In genomic region chr5:139789466-139789865, GRCm38 (mm10) we compare ENCODE assay signal across 25 mouse cellular contexts. TPM values are rescaled to one million over a fixed set of nuclear protein-coding genes. Genes with fewer than 3 reads are reported as not detected.
DNase-seq lines count a peak whose midpoint lies in the region; ATAC-seq and TF ChIP-seq lines count a peak whose summit lies in the region.
"Had no signal": no experiment of that assay in that cellular context is flagged by ENCODE, and none has a peak within 500 bp of the region (broad histone marks: within the 10 kb centered on the region; RNA-seq: fewer than 3 reads in every experiment).

No protein-coding gene starts in this region.

- H3K27ac ChIP-seq in gastrocnemius, adult 2 months, result no peak overlapping the region
- 0 out of 2 replicates have a peak overlapping the region, but pooled peaks have one; percentile 1 for H3K27ac ChIP-seq in liver, embryonic 11.5 days (ENCODE audit: low read depth, low read length)
- H3K27ac ChIP-seq in bone marrow, adult 2 months (ENCODE audit: control insufficient read depth, insufficient read depth, low read depth, low read length, poor library complexity), result no peak overlapping the region
- H3K27ac ChIP-seq in thymus, adult 2 months (ENCODE audit: control insufficient read depth, insufficient read depth, low read length), result no peak overlapping the region
- H3K27ac ChIP-seq: hindbrain, embryonic 10.5 days; midbrain, embryonic 10.5 days had no signal

- no peak overlapping the region for H3K4me3 ChIP-seq in gastrocnemius, adult 2 months
- H3K4me3 ChIP-seq in liver, embryonic 11.5 days (ENCODE audit: low read depth, low read length), result no peak overlapping the region
- no peak overlapping the region for H3K4me3 ChIP-seq in bone marrow, adult 2 months (replicated peaks; ENCODE audit: control insufficient read depth, low read depth, low read length)
- no peak overlapping the region for H3K4me3 ChIP-seq in thymus, adult 2 months (ENCODE audit: control insufficient read depth, insufficient read depth, low read length)
- H3K4me3 ChIP-seq: heart, embryonic 12.5 days; hindbrain, embryonic 10.5 days; midbrain, embryonic 10.5 days had no signal

- no peaks in the 10 kb centered on the region for H3K27me3 ChIP-seq in liver, embryonic 11.5 days (replicated peaks; ENCODE audit: control insufficient read depth, insufficient read depth, low read length)
- no peaks in the 10 kb centered on the region for H3K27me3 ChIP-seq in thymus, adult 2 months (ENCODE audit: control insufficient read depth, insufficient read depth, low read length)
- H3K27me3 ChIP-seq: heart, embryonic 12.5 days had no signal

- H3K4me2 ChIP-seq in liver, embryonic 11.5 days, result no peak overlapping the region
- H3K4me2 ChIP-seq: heart, embryonic 12.5 days had no signal

- H3K9me3 ChIP-seq in liver, embryonic 11.5 days (ENCODE audit: control insufficient read depth, low read length), result no peaks in the 10 kb centered on the region
- H3K9me3 ChIP-seq: G1E; heart, embryonic 12.5 days; hindbrain, embryonic 10.5 days; midbrain, embryonic 10.5 days had no signal

- no peak for ATAC-seq in liver, embryonic 11.5 days (replicated peaks; ENCODE audit: low FRiP score)
- peak; percentile 42 for ATAC-seq in megakaryocyte progenitor cell, adult 5-6 weeks (replicated peaks; ENCODE audit: poor library complexity)
- ATAC-seq: forebrain, embryonic 16.5 days had no signal

- 45% methylated on average over 4 of the region's 4 CpGs for WGBS in liver, embryonic 11.5 days
- 23% methylated on average over 4 of the region's 4 CpGs for WGBS in bone marrow, adult 2 months
- 38% methylated on average over 4 of the region's 4 CpGs for WGBS in thymus, adult 2 months

- peaks cover 29% of the 10 kb centered on the region for H3K4me1 ChIP-seq in liver, embryonic 11.5 days (replicated peaks; ENCODE audit: control insufficient read depth, insufficient read depth, low read length)
- peaks cover 11% of the 10 kb centered on the region for H3K4me1 ChIP-seq in bone marrow, adult 2 months (ENCODE audit: control insufficient read depth, insufficient read depth, low read length)
- peaks cover 23% of the 10 kb centered on the region for H3K4me1 ChIP-seq in thymus, adult 2 months (replicated peaks; ENCODE audit: control insufficient read depth, insufficient read depth, low read length)

- no peak overlapping the region for H3K9ac ChIP-seq in liver, embryonic 11.5 days (ENCODE audit: low read depth, low read length)
- H3K9ac ChIP-seq: heart, embryonic 12.5 days had no signal

- no peak for TF ChIP-seq POLR2A in bone marrow, adult 2 months (IDR thresholded peaks at IDR 0.05; ENCODE audit: borderline replicate concordance, control insufficient read depth, low read depth, low read length)
- no peak for TF ChIP-seq POLR2A in thymus, adult 2 months (IDR thresholded peaks at IDR 0.05; ENCODE audit: control insufficient read depth, extremely low read depth, insufficient read depth, low read length, poor library complexity)

- DNase-seq in gastrocnemius, adult 2 months, result no peak
- DNase-seq in gastrocnemius, postnatal 25 days, result no peak
- no peak for DNase-seq in liver, embryonic 11.5 days (ENCODE audit: low spot score)
- no peak for DNase-seq in liver
- no peak for DNase-seq in left cerebral cortex, adult 9 months (ENCODE audit: low spot score in 2 of 2)
- DNase-seq in thymus, adult 2 months, result no peak
- DNase-seq: B cell, adult 2 months; cerebellum, adult 8-10 months; embryo, embryonic 11 days; gastrocnemius, postnatal 10 days; lung, adult 18-20 months; right cerebral cortex, postnatal 4 days had no signal

- intact Hi-C loops in gastrocnemius, adult 2 months (cut with DNase I), result no loop called here

- no peaks in the 10 kb centered on the region for H3K36me3 ChIP-seq in liver, embryonic 11.5 days (ENCODE audit: control insufficient read depth, insufficient read depth, low read length)
- no peaks in the 10 kb centered on the region for H3K36me3 ChIP-seq in thymus, adult 2 months (ENCODE audit: control insufficient read depth, insufficient read depth, low read length)
- H3K36me3 ChIP-seq: heart, embryonic 12.5 days; hindbrain, embryonic 10.5 days; midbrain, embryonic 10.5 days had no signal

- peak; percentile 21; the same call in 1 of the 2 replicates for TF ChIP-seq CTCF in gastrocnemius, adult 2 months (IDR thresholded peaks at IDR 0.05)
- peak; percentile 38; the same call in 1 of the 2 replicates for TF ChIP-seq CTCF in bone marrow, adult 2 months (IDR thresholded peaks at IDR 0.05; ENCODE audit: control insufficient read depth, insufficient read depth, low read length)
- no peak for TF ChIP-seq CTCF in thymus, adult 2 months (IDR thresholded peaks at IDR 0.05; ENCODE audit: borderline replicate concordance, control insufficient read depth, extremely low read depth, insufficient read depth, low read length, poor library complexity)

RNA-seq across cellular contexts. Expression of gene Mafk, which starts 1.8 kb away (rescaled TPM):
- total RNA-seq in gastrocnemius, adult 2 months (2021), result 10 to 100 TPM; 14.9 to 23.8 TPM
- total RNA-seq in gastrocnemius, postnatal 25 days (2021), result 10 to 100 TPM; 12.9 to 17.5 TPM
- 30.4 and 35.1 TPM in 2 replicates for polyA plus RNA-seq in liver, embryonic 11.5 days (2014; fragmentation: Nextera tagmentation; extraction: Ambion mirVana)
- 37.3 and 53.2 TPM in 2 replicates for polyA plus RNA-seq in bone marrow, adult 2 months (2011; ENCODE audit: insufficient read depth, insufficient read length, low replicate concordance, missing spikeins)
- 11.0 and 13.4 TPM in 2 replicates for total RNA-seq in megakaryocyte progenitor cell, adult 5-6 weeks (2015)
- total RNA-seq in megakaryocyte progenitor cell, adult 5-6 weeks (2017), result 22.7 and 27.0 TPM in 2 replicates
- polyA plus RNA-seq in thymus, adult 2 months (2012; rRNA removed), result 43.9 and 44.2 TPM in 2 replicates

RNA-seq across cellular contexts. Expression of gene Ints1, which starts 14.0 kb away (rescaled TPM):
- 10 to 100 TPM; 32.8 to 40.4 TPM for total RNA-seq in gastrocnemius, adult 2 months (2021)
- total RNA-seq in gastrocnemius, postnatal 25 days (2021), result 10 to 100 TPM; 25.6 to 32.1 TPM
- polyA plus RNA-seq in liver, embryonic 11.5 days (2014; fragmentation: Nextera tagmentation; extraction: Ambion mirVana), result 34.9 TPM in 2 replicates
- polyA plus RNA-seq in bone marrow, adult 2 months (2011; ENCODE audit: insufficient read depth, insufficient read length, low replicate concordance, missing spikeins), result 63.3 and 108 TPM in 2 replicates
- total RNA-seq in megakaryocyte progenitor cell, adult 5-6 weeks (2015), result 63.8 and 65.1 TPM in 2 replicates
- total RNA-seq in megakaryocyte progenitor cell, adult 5-6 weeks (2017), result 41.0 and 47.0 TPM in 2 replicates
- 214 and 251 TPM in 2 replicates for polyA plus RNA-seq in thymus, adult 2 months (2012; rRNA removed)

RNA-seq across cellular contexts. Expression of gene Tmem184a, which starts 30.3 kb away (rescaled TPM):
- total RNA-seq in gastrocnemius, adult 2 months (2021), result under 1 TPM; 0.87 to 0.95 TPM
- total RNA-seq in gastrocnemius, postnatal 25 days (2021), result under 1 TPM; 0.80 to 0.87 TPM
- 2.3 and 2.7 TPM in 2 replicates for polyA plus RNA-seq in liver, embryonic 11.5 days (2014; fragmentation: Nextera tagmentation; extraction: Ambion mirVana)
- polyA plus RNA-seq in bone marrow, adult 2 months (2011; ENCODE audit: insufficient read depth, insufficient read length, low replicate concordance, missing spikeins), result not detected in 2 replicates
- total RNA-seq in megakaryocyte progenitor cell, adult 5-6 weeks (2015), result 0.10 TPM in 1 of 2 replicates, not detected in the other
- total RNA-seq in megakaryocyte progenitor cell, adult 5-6 weeks (2017), result not detected in 2 replicates
- polyA plus RNA-seq in thymus, adult 2 months (2012; rRNA removed), result 6.1 and 7.6 TPM in 2 replicates

RNA-seq across cellular contexts. Expression of gene Gm26938, which starts 36.7 kb away (rescaled TPM):
- total RNA-seq in gastrocnemius, adult 2 months (2021), result not detected
- total RNA-seq in gastrocnemius, postnatal 25 days (2021), result not detected
- not detected in 2 replicates for polyA plus RNA-seq in liver, embryonic 11.5 days (2014; fragmentation: Nextera tagmentation; extraction: Ambion mirVana)
- not detected in 2 replicates for polyA plus RNA-seq in bone marrow, adult 2 months (2011; ENCODE audit: insufficient read depth, insufficient read length, low replicate concordance, missing spikeins)
- total RNA-seq in megakaryocyte progenitor cell, adult 5-6 weeks (2015), result not detected in 2 replicates
- total RNA-seq in megakaryocyte progenitor cell, adult 5-6 weeks (2017), result not detected in 2 replicates
- polyA plus RNA-seq in thymus, adult 2 months (2012; rRNA removed), result not detected in 2 replicates
- total RNA-seq: adrenal gland, postnatal 4 days; G1E; gastrocnemius, postnatal 10 days; left cerebral cortex, postnatal 10 days had no signal
- polyA plus RNA-seq: forebrain, embryonic 16.5 days; G1E; heart, embryonic 12.5 days; hindbrain, embryonic 10.5 days; intestine, embryonic 14.5 days; large intestine, adult 2 months; midbrain, embryonic 10.5 days; stomach, embryonic 14.5 days; urinary bladder, adult 2 months had no signal

RNA-seq across cellular contexts. Expression of gene Psmg3, which starts 37.2 kb away (rescaled TPM):
- 10 to 100 TPM in 1 of 2 experiments, 1 to 10 TPM in 1; 7.7 to 10.6 TPM for total RNA-seq in gastrocnemius, adult 2 months (2021)
- total RNA-seq in gastrocnemius, postnatal 25 days (2021), result 1 to 10 TPM; 7.4 to 9.2 TPM
- 112 and 124 TPM in 2 replicates for polyA plus RNA-seq in liver, embryonic 11.5 days (2014; fragmentation: Nextera tagmentation; extraction: Ambion mirVana)
- polyA plus RNA-seq in bone marrow, adult 2 months (2011; ENCODE audit: insufficient read depth, insufficient read length, low replicate concordance, missing spikeins), result 35.8 and 48.1 TPM in 2 replicates
- total RNA-seq in megakaryocyte progenitor cell, adult 5-6 weeks (2015), result 27.3 and 30.9 TPM in 2 replicates
- total RNA-seq in megakaryocyte progenitor cell, adult 5-6 weeks (2017), result 24.6 and 32.5 TPM in 2 replicates
- polyA plus RNA-seq in thymus, adult 2 months (2012; rRNA removed), result 43.9 and 51.6 TPM in 2 replicates
